Mouse (Mus musculus) kidney, adult 2 months (tissue): ENCODE measurements around the gene Samd4b.

Experiments
- CTCF ChIP-seq: fragments of 200-500 bp; conservative IDR thresholded peaks from 2 replicates; pipeline ENCODE4 v1.5.1; 2011; ENCODE audit warnings: low read depth, mild to moderate bottlenecking, control low read depth, low read length, moderate library complexity, mixed read lengths; ENCODE audit not compliant: insufficient read depth, insufficient read length
- POLR2A ChIP-seq: fragments of 200-500 bp; IDR thresholded peaks from one replicate; pipeline ENCODE4 v1.6.1; 2011; ENCODE audit warnings: low read depth, low read length, control low read depth

- no peak for TF ChIP-seq POLR2A
- TF ChIP-seq CTCF, result no peak
These were observed 53.8 kb downstream of the Samd4b start for GRCm38 (mm10) chr7:28544051-28544601.
